Mouse (Mus musculus) MEL (cell line): ENCODE measurements around the gene Rapgef6. TPM values are rescaled to one million over a fixed set of nuclear protein-coding genes. Genes with fewer than 3 reads are reported as not detected.

ENCODE experiments used
- DNase-seq: peaks from one replicate; pipeline ENCODE4 v3.0.0; 2011; ENCODE audit warnings: low read depth, low spot score
- H3K27ac ChIP-seq: 2 replicates; pipeline ENCODE4 v1.5.1; 2012; ENCODE audit warnings: low read depth, mild to moderate bottlenecking, control low read depth, low read length, moderate library complexity; ENCODE audit not compliant: control insufficient read depth
- H3K27me3 ChIP-seq, 2 experiments: fragments of 150-350 bp in 1 of 2; sonication (generic) in 1 of 2; 2 replicates each; pipeline ENCODE4 v1.6.1; 2012; ENCODE audit warnings: low read length in 2 of 2, mild to moderate bottlenecking in 2 of 2, improper control_type of control experiment in 1 of 2, moderate library complexity in 1 of 2; ENCODE audit not compliant: insufficient read depth in 2 of 2, control insufficient read depth in 1 of 2
- H3K36me3 ChIP-seq, 2 experiments: 2 replicates each; pipeline ENCODE4 v1.6.1; 2012 to 2014; ENCODE audit warnings: low read length in 2 of 2, improper control_type of control experiment in 1 of 2, inconsistent platforms in 1 of 2, mild to moderate bottlenecking in 1 of 2; ENCODE audit not compliant: insufficient read depth in 2 of 2, control insufficient read depth in 1 of 2
- H3K4me1 ChIP-seq, 2 experiments: fragments of 150-350 bp in 1 of 2; sonication (generic) in 1 of 2; 2 replicates each; pipeline ENCODE4 v1.6.1; 2012; ENCODE audit warnings: low read length in 2 of 2, improper control_type of control experiment in 1 of 2, mild to moderate bottlenecking in 1 of 2; ENCODE audit not compliant: insufficient read depth in 2 of 2, control insufficient read depth in 1 of 2
- H3K4me3 ChIP-seq, 2 experiments: fragments of 150-350 bp in 1 of 2; sonication (generic) in 1 of 2; 2 replicates each; pipeline ENCODE4 v1.5.1; 2012; ENCODE audit warnings: low read depth in 2 of 2, low read length in 2 of 2, mild to moderate bottlenecking in 2 of 2, moderate library complexity in 2 of 2, control low read depth in 1 of 2, improper control_type of control experiment in 1 of 2; ENCODE audit not compliant: control insufficient read depth in 1 of 2, insufficient read depth in 1 of 2
- H3K79me2 ChIP-seq: 2 replicates; pipeline ENCODE4 v1.6.1; 2012; ENCODE audit warnings: mild to moderate bottlenecking, low read length, moderate library complexity; ENCODE audit not compliant: control insufficient read depth, poor library complexity, insufficient read depth
- H3K9ac ChIP-seq: 2 replicates; pipeline ENCODE4 v1.6.1; 2012; ENCODE audit warnings: low read depth, mild to moderate bottlenecking, control low read depth, low read length, moderate library complexity; ENCODE audit not compliant: control insufficient read depth, poor library complexity, severe bottlenecking
- H3K9me3 ChIP-seq: fragments of 150-350 bp; sonication (generic); replicated peaks from 2 replicates; pipeline ENCODE4 v1.6.1; 2012; ENCODE audit warnings: mild to moderate bottlenecking, low read length, improper control_type of control experiment, moderate library complexity; ENCODE audit not compliant: insufficient read depth
- CHD2 ChIP-seq: IDR thresholded peaks from 2 replicates; pipeline ENCODE4 v1.6.1; 2011; ENCODE audit warnings: low read length, improper control_type of control experiment
- E2F4 ChIP-seq: IDR thresholded peaks from 2 replicates; pipeline ENCODE4 v1.6.1; 2011; ENCODE audit warnings: low read depth, low read length, improper control_type of control experiment, borderline replicate concordance
- GABPA ChIP-seq: IDR thresholded peaks from 2 replicates; pipeline ENCODE4 v1.6.1; 2012; ENCODE audit warnings: low read depth, mild to moderate bottlenecking, inconsistent platforms, low read length, improper control_type of control experiment, moderate library complexity
- HCFC1 ChIP-seq: IDR thresholded peaks from 2 replicates; pipeline ENCODE4 v1.6.1; 2012; ENCODE audit warnings: low read depth, mild to moderate bottlenecking, inconsistent platforms, low read length, improper control_type of control experiment, moderate library complexity
- MAFK ChIP-seq: IDR thresholded peaks from 2 replicates; pipeline ENCODE4 v1.6.1; 2011; ENCODE audit warnings: low read depth, mild to moderate bottlenecking, low read length, improper control_type of control experiment, borderline replicate concordance
- MEF2A ChIP-seq: IDR thresholded peaks from 2 replicates; pipeline ENCODE4 v1.6.1; 2014; ENCODE audit warnings: low read depth, mild to moderate bottlenecking, inconsistent platforms, low read length, improper control_type of control experiment; ENCODE audit not compliant: poor library complexity, insufficient replicate concordance, severe bottlenecking; ENCODE audit errors: extremely low read depth
- MXI1 ChIP-seq: IDR thresholded peaks from 2 replicates; pipeline ENCODE4 v1.6.1; 2011; ENCODE audit warnings: mild to moderate bottlenecking, low read depth, low read length, improper control_type of control experiment
- POLR2AphosphoS2 ChIP-seq: IDR thresholded peaks from 2 replicates; pipeline ENCODE4 v1.6.1; 2011; ENCODE audit warnings: low read length, improper control_type of control experiment
- ZC3H11A ChIP-seq: IDR thresholded peaks from 2 replicates; pipeline ENCODE4 v1.6.1; 2012; ENCODE audit warnings: low read depth, mild to moderate bottlenecking, inconsistent platforms, low read length, improper control_type of control experiment
- ZNF384 ChIP-seq: IDR thresholded peaks from 2 replicates; pipeline ENCODE4 v1.6.1; 2012; ENCODE audit warnings: low read depth, mild to moderate bottlenecking, inconsistent platforms, low read length, improper control_type of control experiment
- polyA plus RNA-seq, 2 experiments: library from polyadenylated mRNA; stranded (reverse) in 1 of 2; unstranded in 1 of 2; fragments of >175 nt in 1 of 2; fragments of >200 nt in 1 of 2; gene quantifications; 2 replicates each; pipeline versions ENCODE4 v1.2.1 to v1.2.4; 2012; ENCODE audit warnings: low replicate concordance in 2 of 2, low read depth in 1 of 2; ENCODE audit not compliant: insufficient read length in 2 of 2, insufficient read depth in 1 of 2, missing spikeins in 1 of 2
- total RNA-seq: library from RNA; depleted of rRNA; stranded (reverse); fragments of 300-350 nt; gene quantifications from 2 replicates; pipeline ENCODE4 v1.2.3, GENCODE M21; 2012

Rapgef6 gene
- total and polyA plus RNA-seq, 3 experiments: 21.1 to 31.8 TPM; not detected in 1

DNA sequence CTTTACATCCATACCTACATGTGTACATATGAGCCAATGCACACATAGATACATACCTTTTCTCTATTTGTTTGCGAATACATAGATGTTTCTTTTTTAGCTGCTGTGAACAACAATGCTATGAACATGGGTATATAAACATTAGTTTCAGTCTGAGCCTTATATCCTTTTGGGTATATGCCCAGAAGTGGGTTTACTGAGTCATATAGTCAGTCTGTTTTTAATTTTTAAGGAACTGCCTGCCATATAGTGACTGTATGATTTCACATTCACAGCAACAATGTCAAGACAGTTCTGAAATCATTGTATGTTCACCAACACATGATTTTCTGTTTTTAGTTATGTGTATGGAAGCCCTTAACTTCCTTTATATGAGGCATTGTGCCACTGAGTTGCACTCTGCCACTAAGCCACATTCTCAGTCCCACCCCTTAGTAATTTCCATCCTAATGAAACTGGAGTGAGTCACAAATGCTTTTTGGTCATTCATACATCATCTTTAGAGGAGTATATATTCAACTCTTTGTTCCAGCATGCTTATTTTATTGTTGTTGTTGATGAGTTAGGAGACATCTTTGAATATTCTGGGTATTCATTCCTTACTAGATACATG is 30.6 kb upstream of the Rapgef6 start:
- Histone ChIP-seq H3K27me3 (no peaks in the 10 kb centered on the region), H3K9me3 (no peaks in the 10 kb centered on the region), H3K36me3 (peaks cover 3 to 62% of the 10 kb centered on the region in 2 experiments; a peak in 3 of 4 replicates), H3K27ac (no peak overlapping the region), H3K79me2 (no peaks in the 10 kb centered on the region; the same call in 1 of the 2 replicates), H3K9ac (no peak overlapping the region), H3K4me3 (no peak overlapping the region), H3K4me1 (no peaks in the 10 kb centered on the region)
- no peak for TF ChIP-seq MEF2A
- peak; percentile 37 for DNase-seq

GRCm38 (mm10) chr11:54492559-54492958 is 30.1 kb upstream of the Rapgef6 start:
- no peaks in the 10 kb centered on the region for H3K27me3 ChIP-seq
- no peak overlapping the region for H3K27ac ChIP-seq
- no peak for TF ChIP-seq ZC3H11A
- no peak for TF ChIP-seq CHD2
- TF ChIP-seq ZNF384: no peak
- no peak for TF ChIP-seq POLR2AphosphoS2
- TF ChIP-seq GABPA: no peak
- TF ChIP-seq HCFC1: no peak
- no peak for TF ChIP-seq MAFK
- H3K9ac ChIP-seq: no peak overlapping the region
- peaks cover 3 to 64% of the 10 kb centered on the region in 2 experiments; a peak in 3 of 4 replicates for H3K36me3 ChIP-seq
- no peaks in the 10 kb centered on the region for H3K9me3 ChIP-seq
- no peaks in the 10 kb centered on the region for H3K4me1 ChIP-seq
- DNase-seq: peak; percentile 24
- H3K4me3 ChIP-seq: no peak overlapping the region
- no peaks in the 10 kb centered on the region; the same call in none of the 2 replicates for H3K79me2 ChIP-seq

DNA sequence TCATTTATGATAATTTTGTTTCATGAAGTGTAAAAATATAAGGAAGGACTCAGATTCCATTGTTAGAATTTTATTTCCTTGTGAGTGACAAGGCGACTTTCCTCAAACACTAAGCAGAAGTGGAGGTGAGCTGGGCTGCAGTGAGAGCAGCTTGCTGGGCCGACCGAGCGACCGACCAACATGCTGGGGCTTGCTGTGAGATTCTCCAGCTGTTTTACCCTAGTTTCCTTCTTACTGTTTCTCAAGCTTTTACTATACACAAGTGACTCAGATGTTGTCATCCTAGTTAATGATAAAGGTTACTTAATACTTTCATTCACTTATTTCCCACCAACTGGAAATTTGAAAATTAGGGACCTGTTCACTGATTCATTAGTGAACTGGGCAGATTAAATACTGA is 22.8 kb upstream of the Rapgef6 start:
- H3K36me3 ChIP-seq: peaks cover 0 to 62% of the 10 kb centered on the region in 2 experiments; a peak in 2 of 4 replicates
- TF ChIP-seq E2F4: no peak
- no peak for TF ChIP-seq MXI1
- DNase-seq: no peak

More for the DNA sequence above, 22.8 kb upstream of the Rapgef6 start:
- H3K9ac ChIP-seq: no peak overlapping the region
- no peak overlapping the region for H3K27ac ChIP-seq
- peaks cover 2% of the 10 kb centered on the region; the same call in 1 of the 2 replicates for H3K79me2 ChIP-seq
- H3K27me3 ChIP-seq: no peaks in the 10 kb centered on the region
- no peaks in the 10 kb centered on the region for H3K9me3 ChIP-seq
- no peak overlapping the region for H3K4me3 ChIP-seq
- no peaks in the 10 kb centered on the region for H3K4me1 ChIP-seq
